Mouse (Mus musculus): ENCODE results near the gene Pklr.

Gene Pklr

GRCm38 (mm10) chr3:89135958-89136357 lies at the start of gene Pklr:
Gene Pklr (plus strand): TSS chr3:89136142.
- DNase-seq (ENCODE audit: low read depth): peak; percentile 65

- peak; percentile 88 for DNase-seq (ENCODE audit: low read depth)
Measured at GRCm38 (mm10) chr3:89087338-89088110, 48.4 kb upstream of the Pklr start.

- DNase-seq (ENCODE audit: low read depth): no peak
Measured at GRCm38 (mm10) chr3:89088974-89089373, 47.0 kb upstream of the Pklr start.

GRCm38 (mm10) chr3:89089882-89090591 lies 45.9 kb upstream of the Pklr start:
- peak; percentile 93 for DNase-seq (ENCODE audit: low read depth)

GRCm38 (mm10) chr3:89090694-89091655 lies 45.0 kb upstream of the Pklr start:
- DNase-seq (ENCODE audit: low read depth): peak; percentile 65

- no peak for DNase-seq (ENCODE audit: low read depth)
Measured at GRCm38 (mm10) chr3:89091811-89092508, 44.0 kb upstream of the Pklr start.

GRCm38 (mm10) chr3:89092509-89093090 lies 43.3 kb upstream of the Pklr start:
- DNase-seq (ENCODE audit: low read depth): no peak

GRCm38 (mm10) chr3:89093175-89093574 lies 42.8 kb upstream of the Pklr start, which contains the start of gene Rusc1:
Gene Rusc1 (minus strand): TSS chr3:89093311.
- DNase-seq (ENCODE audit: low read depth): peak; percentile 71

- DNase-seq (ENCODE audit: low read depth): no peak
Measured at GRCm38 (mm10) chr3:89094021-89094420, 41.9 kb upstream of the Pklr start.

GRCm38 (mm10) chr3:89100811-89101210 lies 35.1 kb upstream of the Pklr start, which contains the start of gene Gm43738:
Gene Gm43738 (minus strand): TSS chr3:89101099.
- no peak for DNase-seq (ENCODE audit: low read depth)

GRCm38 (mm10) chr3:89101459-89101811 lies 34.5 kb upstream of the Pklr start:
- DNase-seq (ENCODE audit: low read depth): no peak

- DNase-seq (ENCODE audit: low read depth): peak; percentile 100
Measured at GRCm38 (mm10) chr3:89101812-89102494, 34.0 kb upstream of the Pklr start, which contains the start of gene Fdps. Gene Fdps (minus strand): TSS chr3:89101959.

GRCm38 (mm10) chr3:89102495-89103290 lies 33.2 kb upstream of the Pklr start:
- no peak for DNase-seq (ENCODE audit: low read depth)

- no peak for DNase-seq (ENCODE audit: low read depth)
Measured at GRCm38 (mm10) chr3:89103291-89103595, 32.7 kb upstream of the Pklr start.

- no peak for DNase-seq (ENCODE audit: low read depth)
Measured at GRCm38 (mm10) chr3:89106881-89107280, 29.1 kb upstream of the Pklr start.

- no peak for DNase-seq (ENCODE audit: low read depth)
Measured at GRCm38 (mm10) chr3:89107545-89107944, 28.4 kb upstream of the Pklr start.

- DNase-seq (ENCODE audit: low read depth): no peak
Measured at GRCm38 (mm10) chr3:89108146-89108545, 27.8 kb upstream of the Pklr start.

- no peak for DNase-seq (ENCODE audit: low read depth)
Measured at GRCm38 (mm10) chr3:89113058-89113457, 22.9 kb upstream of the Pklr start.

- DNase-seq (ENCODE audit: low read depth): peak; percentile 78
Measured at GRCm38 (mm10) chr3:89115522-89115921, 20.4 kb upstream of the Pklr start.

- DNase-seq (ENCODE audit: low read depth): no peak
Measured at GRCm38 (mm10) chr3:89123313-89123712, 12.6 kb upstream of the Pklr start.
